Mouse (Mus musculus) lung, embryonic 16.5 days (tissue): ENCODE measurements around the gene Zmynd10. TPM values are rescaled to one million over a fixed set of nuclear protein-coding genes. Genes with fewer than 3 reads are reported as not detected.
A peak's percentile ranks its signal among the peaks of the same experiment; 100 is the strongest.
"Not testable (repeated sequence)": the region's sequence is repeated elsewhere in the genome, so short reads cannot be mapped to it uniquely, and the experiment has no call there.

Source experiments
- ATAC-seq: fragments of 200-750 bp; cut with Nextera tagmentation; 2 replicates; pipeline ENCODE4 v1.8.0; 2017; ENCODE audit warnings: low read depth, mild to moderate bottlenecking, moderate library complexity
- H3K27ac ChIP-seq: fragments of 300-500 bp; sonication (generic); 2 replicates; pipeline ENCODE4 v1.5.1; 2014; ENCODE audit warnings: mild to moderate bottlenecking, control low read depth, low read length
- H3K27me3 ChIP-seq: fragments of 300-500 bp; sonication (generic); 2 replicates; pipeline ENCODE4 v1.6.1; 2014; ENCODE audit warnings: low read depth, low read length, mixed read lengths; ENCODE audit not compliant: control insufficient read depth, insufficient read depth
- H3K36me3 ChIP-seq: fragments of 300-500 bp; sonication (generic); 2 replicates; pipeline ENCODE4 v1.6.1; 2014; ENCODE audit warnings: low read length; ENCODE audit not compliant: control insufficient read depth, insufficient read depth
- H3K4me1 ChIP-seq: fragments of 300-500 bp; sonication (generic); replicated peaks from 2 replicates; pipeline ENCODE4 v1.6.1; 2014; ENCODE audit warnings: low read length, mixed read lengths; ENCODE audit not compliant: control insufficient read depth, insufficient read depth
- H3K4me2 ChIP-seq: fragments of 300-500 bp; sonication (generic); 2 replicates; pipeline ENCODE4 v1.6.1; 2014; ENCODE audit warnings: low read depth, low read length, control low read depth
- H3K4me3 ChIP-seq: fragments of 300-500 bp; sonication (generic); 2 replicates; pipeline ENCODE4 v1.5.1; 2014; ENCODE audit warnings: mild to moderate bottlenecking, low read length, control low read depth
- H3K9ac ChIP-seq: fragments of 300-500 bp; sonication (generic); 2 replicates; pipeline ENCODE4 v1.6.1; 2014; ENCODE audit warnings: low read length, control low read depth
- H3K9me3 ChIP-seq: fragments of 300-500 bp; sonication (generic); 2 replicates; pipeline ENCODE4 v1.6.1; 2016; ENCODE audit warnings: low read length; ENCODE audit not compliant: control insufficient read depth
- WGBS: fragments of 180-500 bp; shearing (Covaris S2); extraction: QIAGEN DNeasy Blood & Tissue Kit; methylation state at CpG from one replicate; pipeline ENCODE4 v1.1.7; 2014; 5-methylcytosine and 5-hydroxymethylcytosine counted together
- polyA plus RNA-seq: library from polyadenylated mRNA; unstranded; fragments of >200 nt; fragmentation: Nextera tagmentation; extraction: Ambion mirVana; gene quantifications from 2 replicates; pipeline ENCODE4 v1.2.1, GENCODE M21; 2015

The Zmynd10 gene
- polyA plus RNA-seq, 1 experiment from 2014 or later, result 16.7 TPM

DNA sequence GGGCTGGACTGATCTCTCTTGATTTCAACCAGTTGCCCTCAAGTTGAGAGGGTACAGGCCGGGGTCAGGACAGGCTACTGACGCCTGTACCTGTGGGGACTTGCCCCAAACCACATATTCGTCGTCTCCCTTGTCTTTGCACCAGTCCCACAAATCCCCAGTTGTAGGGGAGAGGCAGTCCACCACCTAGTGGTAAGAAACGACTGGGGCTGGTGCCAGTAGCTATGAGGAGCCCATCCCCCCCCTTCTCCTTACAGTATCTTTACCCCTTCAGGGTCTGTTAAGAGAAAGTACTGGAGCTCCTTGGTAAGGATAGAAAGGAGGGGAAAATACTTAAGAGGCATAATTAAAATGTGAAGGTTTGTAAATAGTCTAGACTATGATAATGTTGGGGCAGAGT is 18.5 kb downstream of the Zmynd10 start:
- Histone ChIP-seq H3K4me3 (peak overlapping the region; percentile 7), H3K4me2 (peak overlapping the region; percentile 43), H3K27ac (peak overlapping the region; percentile 10; the same call in 1 of the 2 replicates), H3K9ac (peak overlapping the region; percentile 0), H3K4me1 (peaks cover 34% of the 10 kb centered on the region), H3K36me3 (peaks cover 21% of the 10 kb centered on the region)
- ATAC-seq, H3K27me3 ChIP-seq, H3K9me3 ChIP-seq: not testable (repeated sequence)
- 53% methylated on average over 5 of the region's 5 CpGs for WGBS

GRCm38 (mm10) chr9:107566041-107566709 is 19.1 kb downstream of the Zmynd10 start:
- ATAC-seq, result no peak
- Histone ChIP-seq H3K36me3 (peaks cover 15% of the 10 kb centered on the region), H3K4me2 (peak overlapping the region; percentile 47), H3K27ac (peak overlapping the region; percentile 83), H3K9me3 (no peaks in the 10 kb centered on the region), H3K27me3 (no peaks in the 10 kb centered on the region), H3K4me3 (peak overlapping the region; percentile 23), H3K9ac (peak overlapping the region; percentile 43), H3K4me1 (peaks cover 41% of the 10 kb centered on the region)
- 47% methylated on average over 15 of the region's 15 CpGs for WGBS

DNA sequence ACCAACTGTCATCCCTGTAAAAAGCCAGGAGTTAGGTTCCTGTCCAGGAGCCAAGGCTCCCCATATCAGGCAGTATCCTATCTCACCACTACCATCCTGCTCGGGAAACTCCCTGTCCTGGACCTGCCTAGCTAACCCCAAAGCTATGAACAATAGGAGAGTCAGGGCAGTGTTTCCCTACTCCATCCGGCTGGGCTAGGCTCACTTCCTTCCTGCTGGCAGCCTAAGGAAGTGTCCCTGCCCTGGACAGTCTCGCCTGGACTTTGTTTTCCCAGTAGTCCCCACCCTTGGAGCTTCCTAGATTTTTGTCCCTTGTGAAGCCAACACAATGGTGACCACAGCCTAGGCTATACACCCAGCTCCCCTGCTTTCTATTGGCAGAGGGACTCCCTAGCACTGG is 19.8 kb downstream of the Zmynd10 start:
- peak overlapping the region; percentile 23 for H3K4me3 ChIP-seq
- H3K4me1 ChIP-seq, result peaks cover 47% of the 10 kb centered on the region
- ATAC-seq, result peak; percentile 23
- no peaks in the 10 kb centered on the region for H3K27me3 ChIP-seq
- H3K27ac ChIP-seq, result peak overlapping the region; percentile 95
- H3K9ac ChIP-seq, result no peak overlapping the region
- no peaks in the 10 kb centered on the region for H3K9me3 ChIP-seq
- 64% methylated on average over 3 of the region's 3 CpGs for WGBS
- H3K4me2 ChIP-seq, result peak overlapping the region; percentile 71
- peaks cover 11% of the 10 kb centered on the region for H3K36me3 ChIP-seq

DNA sequence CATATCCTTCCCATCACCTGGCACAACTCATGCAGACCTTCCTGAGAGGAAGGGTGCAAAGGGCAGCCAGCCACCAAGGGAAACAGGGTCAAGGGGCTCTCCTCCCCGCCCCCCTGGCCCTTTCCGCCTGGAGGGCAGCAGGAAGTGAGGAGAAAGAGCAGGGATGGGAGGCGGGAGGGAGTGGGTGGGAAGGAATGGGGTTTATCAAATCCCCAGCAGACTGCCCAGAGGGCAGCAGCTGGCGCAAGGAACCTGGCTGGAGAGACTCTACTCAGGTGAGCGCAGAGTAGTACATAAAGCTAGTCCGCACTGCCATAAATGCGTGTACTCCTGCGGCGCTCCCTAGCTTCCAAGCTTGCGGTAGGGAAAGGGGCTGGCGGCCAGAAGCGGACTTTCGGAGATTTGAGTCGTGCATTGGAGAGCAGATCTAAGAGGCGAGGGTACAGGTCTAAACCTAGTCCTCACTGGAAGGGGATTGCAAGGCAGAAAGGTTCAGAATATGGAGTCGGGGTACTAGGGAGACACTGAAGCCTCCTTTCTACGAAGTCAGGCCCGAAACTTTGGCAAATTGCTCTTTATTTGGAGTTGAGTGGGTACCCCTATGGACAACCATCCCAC is 20.7 kb downstream of the Zmynd10 start, which contains the start of gene Hyal2:
Gene Hyal2, plus strand, starts transcription at position 244 of the 618 bp plus-strand sequence.
- no peak for ATAC-seq
- 10% methylated on average over 18 of the region's 18 CpGs for WGBS
- H3K9me3 ChIP-seq, result no peaks in the 10 kb centered on the region
- H3K9ac ChIP-seq, result peak within 1 kb of the TSS; percentile 81
- peak within 1 kb of the TSS; percentile 71 for H3K4me2 ChIP-seq
- H3K4me3 ChIP-seq, result peak within 1 kb of the TSS; percentile 66
- H3K27ac ChIP-seq, result peak within 1 kb of the TSS; percentile 95
- no peaks in the 10 kb centered on the region for H3K27me3 ChIP-seq
- peaks cover 43% of the 10 kb centered on the region for H3K4me1 ChIP-seq
- H3K36me3 ChIP-seq, result peaks cover 15% of the 10 kb centered on the region

GRCm38 (mm10) chr9:107568331-107569261 is 21.5 kb downstream of the Zmynd10 start:
- Histone ChIP-seq H3K4me3 (peak overlapping the region; percentile 66), H3K9me3 (no peaks in the 10 kb centered on the region), H3K36me3 (peaks cover 19% of the 10 kb centered on the region), H3K27me3 (no peaks in the 10 kb centered on the region), H3K9ac (peak overlapping the region; percentile 81), H3K27ac (peak overlapping the region; percentile 95), H3K4me2 (peak overlapping the region; percentile 71), H3K4me1 (peaks cover 41% of the 10 kb centered on the region)
- under 1% methylated on average over 41 of the region's 41 CpGs for WGBS
- peak; percentile 86 for ATAC-seq

DNA sequence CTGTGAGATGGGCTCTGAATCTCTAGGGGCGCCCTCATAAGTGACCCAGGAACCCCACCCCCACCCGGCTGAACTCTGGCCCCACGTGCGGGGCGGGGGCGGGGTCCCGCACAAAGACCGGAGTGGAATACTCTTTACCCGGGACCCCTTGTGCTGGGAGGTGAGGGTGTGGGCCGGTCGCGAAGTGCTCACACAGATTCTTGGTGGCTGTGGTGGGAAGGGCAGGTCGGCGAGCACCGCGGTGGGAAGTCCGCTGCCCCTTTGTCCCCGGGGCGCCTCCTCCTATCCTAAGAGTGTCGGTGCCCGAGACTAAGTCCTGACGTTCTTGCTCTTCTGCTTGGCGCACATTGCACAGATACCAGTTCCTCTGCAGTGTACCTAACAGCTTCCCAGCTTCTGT is 22.2 kb downstream of the Zmynd10 start:
- Histone ChIP-seq H3K4me3 (peak overlapping the region; percentile 66), H3K4me2 (peak overlapping the region; percentile 71), H3K9me3 (no peaks in the 10 kb centered on the region), H3K4me1 (peaks cover 36% of the 10 kb centered on the region), H3K9ac (peak overlapping the region; percentile 81), H3K36me3 (peaks cover 21% of the 10 kb centered on the region), H3K27me3 (no peaks in the 10 kb centered on the region), H3K27ac (peak overlapping the region; percentile 95)
- 0% methylated on average over 19 of the region's 23 CpGs for WGBS
- ATAC-seq, result peak; percentile 12

GRCm38 (mm10) chr9:107570016-107570415 is 22.9 kb downstream of the Zmynd10 start:
- peak overlapping the region; percentile 71 for H3K4me2 ChIP-seq
- peak overlapping the region; percentile 81 for H3K9ac ChIP-seq
- WGBS, result 20% methylated on average over 13 of the region's 13 CpGs
- H3K27ac ChIP-seq, result peak overlapping the region; percentile 95
- H3K27me3 ChIP-seq, result no peaks in the 10 kb centered on the region
- H3K4me3 ChIP-seq, result peak overlapping the region; percentile 66
- no peaks in the 10 kb centered on the region for H3K9me3 ChIP-seq
- ATAC-seq, result no peak
- H3K4me1 ChIP-seq, result peaks cover 36% of the 10 kb centered on the region
- peaks cover 18% of the 10 kb centered on the region for H3K36me3 ChIP-seq

DNA sequence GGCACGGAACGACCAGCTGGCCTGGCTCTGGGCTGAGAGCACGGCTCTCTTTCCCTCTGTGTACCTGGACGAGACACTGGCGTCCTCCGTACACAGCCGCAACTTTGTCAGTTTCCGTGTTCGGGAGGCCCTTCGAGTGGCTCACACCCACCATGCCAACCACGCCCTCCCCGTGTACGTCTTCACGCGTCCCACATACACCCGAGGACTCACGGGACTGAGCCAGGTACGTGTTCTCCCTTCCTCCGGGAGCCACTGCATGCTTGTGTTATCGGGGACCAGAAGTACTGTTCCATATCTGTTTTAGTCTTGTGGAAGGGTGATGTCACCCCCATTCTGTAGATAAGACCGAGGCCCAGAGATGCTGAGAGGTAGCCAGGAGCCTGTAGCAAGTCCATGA is 23.7 kb downstream of the Zmynd10 start:
- Histone ChIP-seq H3K9ac (peak overlapping the region; percentile 81), H3K9me3 (no peaks in the 10 kb centered on the region), H3K4me3 (peak overlapping the region; percentile 66), H3K36me3 (peaks cover 18% of the 10 kb centered on the region), H3K4me1 (peaks cover 40% of the 10 kb centered on the region), H3K4me2 (peak overlapping the region; percentile 71), H3K27ac (no peak overlapping the region), H3K27me3 (no peaks in the 10 kb centered on the region)
- ATAC-seq, result no peak
- WGBS, result 62% methylated on average over 21 of the region's 21 CpGs
